Mouse (Mus musculus) urinary bladder, postnatal 10 days (tissue): Measurements from ENCODE around the gene Sipa1l1.
"Not testable (repeated sequence)": the region's sequence is repeated elsewhere in the genome, so short reads cannot be mapped to it uniquely, and the experiment has no call there.

Experiments
- DNase-seq: peaks from one replicate; pipeline ENCODE4 v3.0.0; 2022; ENCODE audit warnings: low spot score

Gene Sipa1l1

DNA sequence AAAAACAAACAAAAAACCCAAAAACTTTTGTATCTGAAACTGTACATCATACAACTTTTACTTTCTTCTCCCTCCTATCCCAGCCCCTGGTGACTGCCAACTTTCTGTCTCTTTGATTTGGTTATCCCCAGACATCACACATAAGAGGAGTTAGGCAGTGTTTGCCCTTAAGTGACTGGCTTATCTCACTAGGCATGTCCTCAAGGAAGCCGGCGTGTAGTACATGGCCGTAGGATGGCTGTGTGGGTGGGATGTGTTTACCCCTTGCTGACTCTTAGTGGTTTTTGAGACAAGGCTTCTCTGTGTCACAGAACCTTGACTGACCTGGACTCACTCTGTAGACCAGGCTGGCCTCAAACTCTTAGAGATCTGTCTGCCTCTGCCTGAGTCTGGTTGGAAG, 6.6 kb downstream of the Sipa1l1 start:
- DNase-seq, result no peak

DNA sequence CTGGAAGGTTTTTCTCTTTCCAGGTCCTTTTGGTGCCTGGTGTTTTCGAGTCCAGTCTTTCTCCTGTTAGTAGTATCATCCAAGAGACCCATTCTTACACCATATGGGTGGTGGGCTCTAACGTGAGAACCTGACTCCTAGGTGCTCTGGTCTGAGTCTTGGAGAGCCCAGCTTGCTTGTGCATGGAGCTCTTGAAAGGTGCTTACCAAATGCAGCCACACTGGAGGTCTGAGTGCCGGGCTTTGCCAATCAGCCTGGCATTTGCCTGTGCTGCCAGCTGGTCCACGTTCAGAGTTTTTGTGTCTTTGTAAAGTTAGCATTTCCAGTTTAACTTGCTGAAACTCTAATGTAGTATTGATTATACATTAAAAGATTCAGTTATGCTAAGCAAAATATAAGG, 9.5 kb downstream of the Sipa1l1 start:
- DNase-seq, result no peak

DNA sequence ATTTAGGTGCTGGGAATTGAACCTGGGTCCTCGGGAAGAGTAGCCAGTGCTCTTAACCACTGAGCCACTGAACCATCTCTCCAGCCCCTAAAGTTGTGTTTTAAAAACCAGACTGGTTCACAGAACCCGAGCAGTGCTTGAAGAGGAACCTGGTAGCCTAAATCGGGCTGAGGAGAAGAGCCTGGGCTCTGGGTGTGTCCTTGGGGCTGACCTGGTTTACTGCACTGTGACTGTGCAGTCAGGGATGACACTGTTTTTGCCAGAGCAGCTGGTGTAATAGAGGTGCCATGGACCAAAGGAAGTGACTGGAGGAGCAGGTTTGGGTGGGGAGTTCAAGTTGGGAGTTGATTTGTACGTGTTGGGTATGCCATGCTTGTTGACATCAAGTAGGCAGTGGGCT, 10.5 kb downstream of the Sipa1l1 start:
- DNase-seq, result no peak

DNA sequence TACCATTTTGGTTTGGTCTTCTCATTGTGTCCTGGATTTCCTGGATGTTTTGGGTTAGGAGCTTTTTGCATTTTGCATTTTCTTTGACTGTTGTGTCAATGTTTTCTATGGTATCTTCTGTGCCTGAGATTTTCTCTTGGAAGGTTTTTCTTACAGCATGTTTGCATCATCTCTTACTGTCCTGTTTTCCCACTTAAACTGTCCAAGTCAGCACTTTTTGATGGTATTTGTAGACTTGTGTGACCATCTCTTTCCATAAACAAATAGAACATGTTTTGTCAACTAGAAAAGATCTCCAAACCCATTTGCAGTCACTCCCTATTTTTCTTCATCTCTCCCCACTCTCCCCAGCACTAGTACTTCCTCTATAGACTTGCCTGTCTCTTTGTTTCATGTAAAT, 17.0 kb downstream of the Sipa1l1 start:
- DNase-seq, result not testable (repeated sequence)

DNA sequence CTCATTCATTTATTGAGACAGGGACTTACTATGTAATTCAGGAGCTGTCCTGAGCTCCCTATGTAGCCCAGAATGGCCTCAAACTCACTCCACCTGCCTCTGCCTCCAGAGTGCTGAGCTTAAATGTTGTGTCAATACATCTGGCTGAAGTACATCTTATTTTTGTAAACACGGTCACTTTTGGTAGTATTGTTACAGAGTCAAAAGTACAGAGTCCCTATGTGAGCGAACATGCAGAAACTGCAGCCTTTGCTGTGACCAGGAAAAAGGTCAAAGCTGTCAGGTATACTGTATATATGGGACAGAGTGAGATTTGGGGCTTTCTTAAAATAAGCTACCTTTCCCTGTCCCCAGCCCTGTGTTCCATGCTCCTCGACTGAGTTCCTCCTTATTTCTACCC, 17.6 kb downstream of the Sipa1l1 start:
- no peak for DNase-seq

DNA sequence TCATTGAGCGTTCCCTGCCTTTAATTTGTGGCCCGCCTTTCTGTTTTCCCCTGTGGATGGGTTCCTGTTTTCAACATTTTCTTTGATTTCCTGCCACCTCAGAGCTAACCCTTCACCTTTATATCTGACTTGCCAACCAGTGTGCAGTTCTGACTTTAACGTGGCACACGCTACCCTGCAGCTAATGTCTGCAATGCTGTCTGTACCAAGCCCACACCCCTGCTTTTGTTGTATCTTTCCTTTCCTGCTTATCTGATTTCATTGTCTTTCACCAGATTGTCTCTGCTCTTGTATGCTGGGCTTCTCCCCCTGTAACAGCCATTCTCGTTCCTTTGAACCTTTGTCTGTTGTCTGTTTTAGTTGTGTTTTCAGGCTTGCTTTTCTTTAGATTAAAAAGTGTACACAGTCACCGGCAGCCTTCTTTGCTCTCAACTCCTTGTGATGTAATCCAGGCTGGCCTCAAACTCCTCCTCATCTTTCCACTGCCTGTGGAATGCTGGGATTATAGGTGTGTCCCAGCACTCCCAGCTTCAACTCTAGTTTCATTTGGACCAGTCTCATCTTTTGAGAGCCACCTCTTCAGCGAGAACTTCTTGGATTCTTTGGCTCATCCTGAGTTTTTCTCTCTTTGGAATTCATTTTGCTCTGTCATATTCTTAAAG, 18.2 kb downstream of the Sipa1l1 start:
- no peak for DNase-seq

DNA sequence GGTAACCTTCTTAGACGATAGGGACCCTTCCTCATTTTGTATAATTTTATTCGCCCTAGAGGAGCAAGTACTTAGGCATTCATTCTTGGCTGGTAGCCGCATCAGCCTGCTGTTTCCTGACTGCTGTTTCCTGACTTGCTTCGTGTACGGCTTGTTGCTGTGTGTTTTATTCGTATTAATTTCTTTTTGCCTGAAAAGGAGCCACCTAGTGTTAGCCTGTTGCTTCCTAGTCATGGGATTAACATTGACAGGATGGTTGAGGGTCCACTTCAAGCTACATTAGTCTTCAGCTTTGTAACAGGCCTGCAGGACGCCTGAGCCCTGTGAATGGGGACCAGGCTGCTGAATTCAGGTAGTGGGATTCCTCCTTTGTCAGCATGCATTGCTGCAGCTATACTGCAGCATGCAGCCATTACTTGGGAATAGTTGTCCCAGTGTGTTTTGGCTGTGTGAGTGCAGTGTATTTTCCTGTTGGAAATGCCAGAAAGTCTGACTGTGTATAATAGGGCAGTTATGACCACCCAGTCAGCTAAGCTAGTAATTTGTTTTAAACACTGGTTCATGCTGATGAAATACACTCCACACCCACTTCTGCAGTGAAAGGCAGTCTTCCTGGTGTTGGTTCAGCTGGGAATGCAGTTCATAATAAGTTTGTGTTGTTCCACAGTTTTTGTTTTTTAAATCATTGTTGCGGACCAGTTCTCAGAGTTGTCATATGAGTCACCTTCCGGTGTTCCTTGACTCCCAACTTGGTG, 19.4 kb downstream of the Sipa1l1 start:
- no peak for DNase-seq

DNA sequence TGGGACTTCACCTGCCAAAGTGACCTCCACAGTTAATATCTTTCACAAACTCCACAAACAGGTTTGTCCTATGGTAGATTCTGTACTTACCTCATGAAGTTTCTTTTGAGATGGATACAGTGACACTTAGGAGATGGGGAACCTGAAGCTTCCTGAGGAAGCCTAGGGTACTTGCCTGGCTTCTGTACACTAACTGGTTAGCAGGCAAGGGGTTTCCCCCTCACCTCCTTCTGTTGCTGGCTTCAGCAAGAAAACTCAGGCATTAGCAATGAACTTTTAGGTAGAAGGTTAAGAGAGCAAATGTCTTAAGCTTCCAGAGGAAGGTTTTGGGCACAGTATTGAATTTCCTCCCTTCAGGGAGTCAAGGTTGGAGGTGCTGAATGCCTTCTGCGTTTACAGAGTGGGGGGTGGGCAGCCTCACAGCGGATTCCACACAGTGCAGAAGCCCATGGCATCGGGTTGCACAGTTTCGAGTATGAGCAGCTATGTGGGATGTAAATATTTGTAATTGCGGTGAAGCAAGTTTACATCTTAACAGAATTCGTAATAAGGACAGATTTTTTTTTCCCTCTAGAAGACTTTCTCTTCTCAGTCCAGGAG, 20.1 kb downstream of the Sipa1l1 start:
- DNase-seq, result no peak

DNA sequence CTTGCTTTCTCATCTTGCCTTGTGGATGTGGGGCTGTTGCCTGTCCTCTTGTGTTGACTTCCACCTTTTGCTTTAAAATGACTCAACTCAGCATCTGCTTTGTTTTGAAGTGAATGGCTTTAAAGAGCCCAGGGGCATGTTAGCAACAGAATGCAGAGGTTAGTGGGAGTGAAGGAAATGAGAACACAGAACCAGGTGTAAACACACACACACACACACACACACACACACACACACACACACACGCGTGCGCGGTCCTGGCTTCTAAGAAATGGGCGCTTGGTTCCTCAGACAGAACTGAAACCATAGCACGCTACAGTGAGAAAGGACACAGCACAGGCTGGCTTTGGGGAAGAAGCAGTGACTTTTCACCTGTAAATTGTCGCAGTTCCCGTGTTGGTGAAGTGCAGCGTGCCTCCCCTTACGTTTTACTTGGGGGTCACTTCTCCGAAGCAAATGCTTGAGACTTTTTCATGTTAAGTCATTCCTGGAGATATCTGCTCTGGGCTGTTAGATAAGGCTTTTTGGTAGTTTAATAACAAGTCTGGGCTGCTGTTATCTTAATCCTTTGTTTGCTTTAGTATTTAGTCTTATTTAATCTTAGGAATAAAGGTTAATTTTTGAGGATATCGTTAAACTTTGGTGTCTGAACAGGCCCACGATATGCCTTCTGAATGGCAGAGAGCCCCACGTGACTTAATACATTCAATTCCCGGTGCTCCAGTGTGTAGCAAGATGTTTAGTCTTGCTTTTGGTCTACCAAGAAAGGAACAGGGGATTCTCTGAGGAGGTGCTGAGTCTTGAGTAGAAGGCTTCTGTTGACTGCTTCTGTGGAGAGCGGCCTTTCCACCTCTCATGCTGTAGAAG, 20.8 kb downstream of the Sipa1l1 start:
- DNase-seq, result no peak

DNA sequence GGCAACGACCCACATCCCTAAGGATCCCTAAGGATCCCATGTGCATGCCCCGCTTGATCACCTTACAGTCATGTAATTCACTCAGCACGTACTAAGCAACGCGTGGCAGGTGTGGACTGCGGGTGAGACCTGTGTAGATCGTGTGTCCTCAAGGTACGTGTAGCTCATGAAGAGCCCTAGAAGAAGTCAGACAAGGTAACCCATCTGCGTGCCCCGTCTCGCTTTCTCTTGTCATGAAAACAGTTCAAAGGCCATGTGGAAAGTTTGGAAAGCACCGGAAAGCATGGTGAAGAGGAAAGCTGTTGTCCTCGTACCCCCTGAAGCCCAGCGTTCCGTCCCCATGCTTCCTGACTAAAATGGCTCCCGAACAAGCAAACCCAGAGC, 21.5 kb downstream of the Sipa1l1 start:
- DNase-seq, result no peak

DNA sequence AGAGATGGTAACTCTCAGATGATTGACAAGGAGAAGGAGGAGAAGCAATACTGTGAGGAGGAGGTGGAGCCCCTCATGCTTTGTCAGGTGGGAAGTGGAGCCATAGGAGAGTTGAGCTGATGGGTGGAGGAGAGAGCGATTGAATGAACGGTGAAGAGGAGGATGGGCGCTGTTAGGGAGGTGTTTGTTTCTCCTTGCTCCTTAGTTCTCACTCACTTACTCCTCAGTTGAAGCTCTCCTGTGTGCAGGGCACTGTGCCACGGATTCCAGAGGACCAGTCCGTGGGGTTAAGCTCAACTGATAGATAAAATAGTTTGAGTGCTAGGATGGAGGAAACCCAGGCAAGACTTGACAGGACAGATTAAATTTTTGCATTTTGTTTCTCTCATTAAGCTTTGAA, 22.6 kb downstream of the Sipa1l1 start:
- DNase-seq, result no peak

DNA sequence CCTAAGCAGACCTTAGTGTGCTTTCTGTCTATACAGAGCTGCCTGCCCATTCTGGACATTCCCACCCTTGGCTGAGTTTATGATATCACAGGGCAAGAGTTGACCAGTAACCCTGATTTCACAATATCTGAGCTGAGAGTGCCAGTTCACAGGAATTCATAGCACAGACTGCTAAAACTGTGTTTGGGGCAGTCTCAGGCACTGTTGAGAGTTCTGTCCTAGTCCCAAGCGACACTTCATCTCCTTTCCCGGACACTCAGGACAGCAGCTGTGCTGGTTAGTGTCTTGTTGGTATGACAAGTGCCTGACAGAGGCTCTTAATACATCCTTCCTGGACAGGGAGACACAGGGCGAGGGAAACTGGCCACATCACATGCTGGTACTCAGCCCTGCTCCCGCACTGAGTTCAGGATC, 23.5 kb downstream of the Sipa1l1 start:
- DNase-seq, result no peak

DNA sequence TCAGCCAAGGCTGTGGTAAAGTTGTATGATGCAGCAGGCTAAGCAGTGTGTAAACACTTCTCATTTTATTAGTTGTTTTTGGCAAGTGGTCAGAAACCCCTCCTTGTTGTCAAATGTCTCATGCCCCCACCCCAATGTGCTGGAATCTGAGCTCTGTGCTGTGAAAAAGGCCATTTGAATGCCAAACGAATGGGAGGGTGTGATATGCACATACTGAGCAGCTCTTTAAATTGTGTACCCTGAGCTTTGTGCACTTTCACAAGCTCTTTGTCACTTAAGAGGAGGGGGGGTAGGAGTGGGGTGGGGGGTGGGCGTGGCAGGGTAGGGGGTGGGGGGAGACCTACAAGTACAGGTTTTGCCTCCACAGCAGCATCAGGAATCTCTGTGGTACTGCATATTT, 24.4 kb downstream of the Sipa1l1 start:
- no peak for DNase-seq

DNA sequence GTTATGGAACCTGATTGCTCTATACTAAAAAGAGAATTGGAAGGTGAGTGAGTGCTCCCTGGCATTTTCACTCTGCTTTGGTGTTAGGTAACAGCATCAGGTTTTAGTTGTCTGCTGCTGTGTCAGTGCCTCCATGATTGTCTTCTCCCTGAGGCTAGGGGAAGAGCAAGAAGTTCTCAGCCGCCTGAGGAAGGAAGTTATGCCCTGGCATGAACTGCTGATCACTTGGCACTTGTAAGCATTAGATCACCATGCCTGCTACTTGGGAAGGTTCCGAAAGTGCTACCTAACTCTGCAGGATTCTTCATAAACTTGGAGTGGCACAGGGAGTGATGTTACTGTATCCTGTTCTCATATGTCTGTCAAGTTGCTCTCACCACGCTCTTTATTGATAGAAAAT, 25.8 kb downstream of the Sipa1l1 start:
- DNase-seq, result no peak

DNA sequence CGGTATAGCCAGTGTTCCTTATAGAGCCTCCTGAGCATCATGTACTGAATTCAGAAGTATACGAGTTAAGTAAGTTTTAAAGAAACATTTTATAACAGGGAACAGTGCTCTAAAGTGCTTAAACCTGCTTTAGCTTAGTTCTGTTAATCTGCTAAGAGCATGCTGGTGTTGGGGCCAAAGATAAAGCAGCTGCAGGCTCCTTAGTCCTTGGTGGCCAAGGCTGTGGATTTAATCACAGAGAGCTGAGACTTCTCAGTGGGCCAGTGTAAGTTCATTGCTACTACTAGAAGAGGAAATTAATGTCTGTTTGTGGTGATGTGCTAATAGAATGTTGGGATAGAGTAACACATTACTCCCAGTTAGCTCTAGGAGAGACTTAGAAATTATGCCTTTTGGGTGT, 27.1 kb downstream of the Sipa1l1 start:
- DNase-seq, result no peak

DNA sequence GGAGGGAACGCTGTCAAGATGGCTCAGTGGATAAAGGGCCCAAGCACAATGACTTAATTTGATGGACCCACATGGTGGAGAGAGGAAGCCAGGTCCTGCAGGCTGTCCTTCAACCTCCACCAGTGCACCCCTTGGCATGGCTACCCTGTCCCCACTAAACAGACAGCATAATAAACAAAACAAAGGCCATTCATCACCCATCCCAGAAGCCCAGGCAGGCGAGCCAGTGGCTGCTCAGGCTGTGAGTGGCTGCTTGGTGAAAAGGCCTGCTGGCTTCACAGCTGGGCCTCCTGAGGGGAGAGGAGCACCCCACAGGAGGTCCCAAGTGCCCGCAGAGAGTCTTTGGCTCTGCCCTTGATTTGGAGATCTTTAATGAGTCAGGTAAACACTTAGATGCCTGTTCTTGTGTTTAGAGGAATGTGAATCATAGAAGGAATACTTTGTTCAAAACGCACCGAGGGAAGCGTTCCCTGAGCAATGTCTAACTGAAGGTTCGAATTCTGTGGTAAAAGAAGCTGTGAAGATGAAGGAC, 27.6 kb downstream of the Sipa1l1 start:
- DNase-seq, result no peak

DNA sequence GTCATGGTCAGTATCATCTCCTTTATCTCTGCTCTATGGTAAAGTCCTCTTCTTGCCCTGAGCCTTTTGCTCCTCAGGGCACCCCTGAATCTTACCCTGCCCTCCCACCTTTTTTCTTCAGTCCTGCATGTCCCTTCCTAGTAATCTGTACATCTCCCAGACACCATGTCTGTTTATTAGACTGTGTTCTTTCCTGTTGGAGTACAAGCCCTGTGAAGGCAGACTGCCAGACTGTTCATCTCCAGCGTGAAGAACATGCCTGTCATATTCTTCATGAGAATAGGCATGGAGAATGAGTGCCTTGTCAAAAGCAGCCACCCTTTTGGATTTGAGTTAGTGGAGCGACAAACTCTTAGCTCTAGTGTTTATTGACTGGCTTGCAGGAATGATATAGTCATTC, 28.1 kb downstream of the Sipa1l1 start:
- DNase-seq, result no peak

DNA sequence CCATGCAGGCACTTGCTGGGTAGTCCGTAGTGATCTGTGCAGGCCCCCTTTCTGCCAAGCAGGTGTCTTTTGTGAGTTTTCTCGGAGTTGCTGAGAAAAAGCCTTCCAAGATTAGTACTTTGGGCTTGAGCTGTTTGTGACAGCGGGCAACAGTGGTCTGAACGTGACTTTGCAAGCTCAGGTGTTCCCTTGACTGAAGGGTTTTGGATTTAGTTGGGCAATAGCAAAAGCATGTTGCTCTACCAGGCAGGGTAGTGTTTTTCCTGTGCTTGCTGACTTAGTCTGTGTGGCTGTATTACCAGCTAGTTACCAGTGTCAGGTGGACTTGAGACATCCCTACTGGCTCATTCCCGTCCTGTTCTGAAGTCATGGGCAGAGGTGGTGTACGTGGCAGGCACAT, 30.2 kb downstream of the Sipa1l1 start:
- DNase-seq, result no peak

DNA sequence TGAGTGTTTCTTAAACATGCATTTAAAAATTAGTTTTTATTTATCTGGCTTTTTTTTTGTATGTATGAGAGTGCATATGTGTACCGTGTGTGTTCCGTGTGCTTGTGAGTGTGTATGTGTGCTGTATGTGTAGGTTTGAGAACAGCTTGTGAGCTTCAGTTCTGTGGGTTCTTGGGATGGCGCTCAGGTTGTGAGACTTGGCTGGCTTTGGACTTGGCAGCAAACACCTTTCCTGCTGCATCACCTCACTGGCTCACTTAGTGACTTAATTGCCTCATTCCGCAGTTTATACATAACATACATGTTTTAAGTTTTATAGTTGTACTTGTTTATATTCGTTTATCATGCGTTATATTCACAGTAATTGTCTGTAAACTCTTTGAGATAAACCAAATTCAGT, 35.0 kb downstream of the Sipa1l1 start:
- DNase-seq, result no peak

DNA sequence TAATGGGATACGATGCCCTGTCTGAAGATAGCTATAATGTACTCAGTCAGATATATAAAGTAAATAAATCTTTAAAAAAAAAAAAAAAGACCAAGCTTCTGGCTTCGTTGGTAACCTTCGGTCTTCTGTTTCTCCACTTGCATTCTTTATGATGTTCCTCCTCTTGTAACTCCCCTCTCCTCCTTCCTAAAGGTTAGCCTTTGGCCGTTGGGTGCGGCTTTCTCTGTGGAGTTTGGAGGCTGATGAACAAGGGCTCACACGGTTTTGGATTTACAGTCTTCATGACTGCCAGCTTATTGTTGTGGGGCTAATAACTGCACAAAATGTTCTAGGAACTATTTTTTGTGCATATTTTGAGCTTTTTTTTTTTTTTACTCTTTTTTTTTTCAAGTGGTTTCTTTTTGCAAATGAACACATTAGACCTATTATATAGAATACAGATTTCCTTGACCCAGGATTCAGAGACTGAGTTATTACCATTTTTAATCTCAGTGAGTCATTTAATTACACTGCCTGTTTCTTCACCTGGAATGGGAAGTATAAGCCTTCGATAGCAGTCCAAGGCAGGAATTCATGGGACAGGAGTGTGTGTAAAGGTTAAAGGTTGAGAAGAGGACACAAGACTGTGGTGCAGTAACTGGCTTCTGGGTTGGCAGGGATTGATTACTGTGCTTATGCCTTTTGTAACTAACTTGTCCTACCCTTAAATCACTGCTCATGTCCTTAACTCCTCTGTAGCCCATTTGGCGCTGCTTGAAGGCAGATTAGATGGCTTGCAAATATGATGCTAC, 37.9 kb downstream of the Sipa1l1 start:
- DNase-seq, result no peak

DNA sequence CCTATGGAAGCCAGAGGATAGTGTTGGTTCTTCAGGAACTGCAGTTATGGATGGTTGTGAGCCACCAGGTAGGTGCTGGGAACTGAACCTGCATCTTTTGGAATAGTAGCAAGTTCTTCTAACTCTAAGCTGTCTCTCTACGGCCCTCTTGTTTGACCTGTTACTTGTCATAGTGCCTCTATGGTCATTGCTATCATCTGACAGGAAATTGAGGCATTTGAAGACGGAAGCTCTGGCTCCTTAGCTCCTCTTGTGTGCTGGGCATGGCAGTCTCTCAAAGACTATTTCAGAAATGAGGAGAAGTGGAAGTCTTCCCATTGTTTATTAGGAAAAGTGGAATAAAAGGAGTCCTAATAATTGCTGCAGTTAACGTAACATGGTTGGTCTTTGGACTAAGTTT, 38.9 kb downstream of the Sipa1l1 start:
- no peak for DNase-seq

DNA sequence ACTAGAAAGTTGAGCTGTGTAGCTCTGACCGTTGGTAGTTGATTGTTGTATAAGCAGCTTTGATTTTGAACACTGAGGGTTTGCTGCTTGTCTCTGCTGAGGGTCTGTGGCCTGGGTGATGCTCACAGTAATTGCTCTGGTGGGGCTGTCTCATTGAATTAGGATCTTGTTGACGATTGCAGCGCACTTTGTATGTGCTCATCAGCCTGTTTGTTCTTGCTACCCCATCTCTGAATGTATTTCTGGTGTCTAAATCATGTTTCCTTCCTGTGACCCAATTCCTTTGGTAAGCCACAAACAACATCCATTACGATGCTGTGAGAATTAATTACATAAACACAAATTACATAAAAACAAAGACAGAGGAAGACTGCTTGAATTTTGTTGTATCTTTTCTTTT, 39.5 kb downstream of the Sipa1l1 start:
- no peak for DNase-seq
